Mouse (Mus musculus): Measurements from ENCODE around the gene Arhgef12. TPM values are rescaled to one million over a fixed set of nuclear protein-coding genes. Genes with fewer than 3 reads are reported as not detected.
A peak's percentile ranks its signal among the peaks of the same experiment; 100 is the strongest.

The Arhgef12 gene
- polyA plus RNA-seq, 1 experiment: 48.0 TPM

DNA sequence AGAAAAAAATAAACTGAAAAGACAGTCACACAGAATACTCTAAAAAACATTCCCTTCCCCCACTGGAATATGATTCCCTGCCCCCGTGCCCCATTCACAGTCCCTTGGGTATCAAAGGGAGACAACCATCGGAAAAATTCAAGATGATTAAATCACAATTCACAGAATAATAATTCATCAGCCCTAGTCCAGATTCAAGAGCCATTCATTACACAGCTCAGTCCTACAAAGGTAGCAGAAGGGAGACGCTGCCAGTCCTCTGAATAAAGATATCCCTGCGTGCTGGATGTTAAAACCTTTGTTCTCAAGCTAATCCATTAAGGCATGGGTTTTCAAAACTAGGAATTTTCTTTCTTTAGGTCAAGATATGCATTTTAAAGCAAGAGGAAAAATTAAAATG is 36.5 kb downstream of the Arhgef12 start:
- Histone ChIP-seq H3K4me3 (ENCODE audit: insufficient read depth, low read depth, low read length) (no peak overlapping the region), H3K36me3 (ENCODE audit: control insufficient read depth, insufficient read depth, low read length) (no peaks in the 10 kb centered on the region), H3K4me1 (ENCODE audit: control insufficient read depth, insufficient read depth, low read length) (peaks cover 26% of the 10 kb centered on the region), H3K27me3 (replicated peaks; ENCODE audit: control insufficient read depth, insufficient read depth, low read length) (no peaks in the 10 kb centered on the region), H3K27ac (ENCODE audit: insufficient read depth, low read depth, low read length) (no peak overlapping the region)
- 53% methylated on average over 4 of the region's 4 CpGs for WGBS
- no peak for DNase-seq
- TF ChIP-seq POLR2A (IDR thresholded peaks at IDR 0.05; ENCODE audit: low read depth, low read length) (no peak), CTCF (conservative IDR thresholded peaks at IDR 0.05; ENCODE audit: insufficient read depth, insufficient read length, low read depth, low read length) (no peak)

DNA sequence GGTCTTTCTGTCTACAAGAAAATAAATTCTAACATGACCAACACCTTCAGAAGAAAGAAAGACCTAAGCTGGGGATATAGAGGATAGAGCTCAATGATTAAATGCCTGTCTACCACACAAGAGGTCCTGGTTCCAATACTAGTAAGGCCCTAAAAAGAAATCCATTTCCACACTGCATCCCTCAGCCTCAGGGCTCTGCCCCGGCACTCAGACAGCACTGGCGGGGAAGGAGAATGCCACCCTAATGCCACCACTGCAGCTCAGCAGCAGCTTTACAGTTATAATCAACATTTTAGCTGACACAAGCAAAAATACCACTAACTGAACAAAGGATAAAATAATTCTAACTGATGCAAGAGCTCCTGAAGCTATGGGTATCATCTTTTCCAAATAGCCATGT is 36.9 kb downstream of the Arhgef12 start:
- Histone ChIP-seq H3K27ac (ENCODE audit: insufficient read depth, low read depth, low read length) (no peak overlapping the region), H3K4me1 (ENCODE audit: control insufficient read depth, insufficient read depth, low read length) (peaks cover 28% of the 10 kb centered on the region), H3K36me3 (ENCODE audit: control insufficient read depth, insufficient read depth, low read length) (no peaks in the 10 kb centered on the region), H3K27me3 (replicated peaks; ENCODE audit: control insufficient read depth, insufficient read depth, low read length) (no peaks in the 10 kb centered on the region), H3K4me3 (ENCODE audit: insufficient read depth, low read depth, low read length) (no peak overlapping the region)
- WGBS: 63% methylated on average over 2 of the region's 2 CpGs
- TF ChIP-seq POLR2A (IDR thresholded peaks at IDR 0.05; ENCODE audit: low read depth, low read length): no peak
- TF ChIP-seq CTCF (conservative IDR thresholded peaks at IDR 0.05; ENCODE audit: insufficient read depth, insufficient read length, low read depth, low read length): no peak
- no peak for DNase-seq

GRCm38 (mm10) chr9:43067896-43068295 is 39.1 kb downstream of the Arhgef12 start:
- Histone ChIP-seq H3K27me3 (replicated peaks; ENCODE audit: control insufficient read depth, insufficient read depth, low read length) (no peaks in the 10 kb centered on the region), H3K36me3 (ENCODE audit: control insufficient read depth, insufficient read depth, low read length) (no peaks in the 10 kb centered on the region), H3K27ac (ENCODE audit: insufficient read depth, low read depth, low read length) (no peak overlapping the region), H3K4me3 (ENCODE audit: insufficient read depth, low read depth, low read length) (no peak overlapping the region), H3K4me1 (ENCODE audit: control insufficient read depth, insufficient read depth, low read length) (peaks cover 26% of the 10 kb centered on the region)
- peak; percentile 32 for DNase-seq
- 48% methylated on average over 3 of the region's 3 CpGs for WGBS
- TF ChIP-seq POLR2A (IDR thresholded peaks at IDR 0.05; ENCODE audit: low read depth, low read length) (no peak), CTCF (conservative IDR thresholded peaks at IDR 0.05; ENCODE audit: insufficient read depth, insufficient read length, low read depth, low read length) (no peak)

DNA sequence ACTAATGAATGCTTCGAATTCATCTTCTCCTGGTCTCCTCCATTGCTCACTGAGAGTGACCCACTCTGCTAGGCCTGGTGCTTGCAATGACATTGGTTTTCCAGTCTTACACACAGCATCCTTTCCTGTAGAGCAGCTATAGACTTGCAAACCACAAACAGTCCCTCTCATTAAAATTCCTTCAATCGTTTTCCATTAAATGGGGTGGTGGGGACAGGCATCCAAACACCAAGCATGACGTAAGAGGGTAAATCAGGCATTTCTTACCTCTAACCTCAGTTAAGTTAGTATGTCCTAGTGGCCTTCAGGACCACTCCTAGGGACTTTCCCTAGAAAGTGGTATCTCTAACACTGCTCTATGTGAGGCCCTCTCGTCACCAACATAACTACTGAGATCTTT is 41.8 kb downstream of the Arhgef12 start:
- WGBS: 77% methylated on average over 4 of the region's 4 CpGs
- TF ChIP-seq CTCF (conservative IDR thresholded peaks at IDR 0.05; ENCODE audit: insufficient read depth, insufficient read length, low read depth, low read length): no peak
- no peak for TF ChIP-seq POLR2A (IDR thresholded peaks at IDR 0.05; ENCODE audit: low read depth, low read length)
- Histone ChIP-seq H3K36me3 (ENCODE audit: control insufficient read depth, insufficient read depth, low read length) (no peaks in the 10 kb centered on the region), H3K4me3 (ENCODE audit: insufficient read depth, low read depth, low read length) (no peak overlapping the region), H3K27me3 (replicated peaks; ENCODE audit: control insufficient read depth, insufficient read depth, low read length) (no peaks in the 10 kb centered on the region), H3K27ac (ENCODE audit: insufficient read depth, low read depth, low read length) (no peak overlapping the region), H3K4me1 (ENCODE audit: control insufficient read depth, insufficient read depth, low read length) (peaks cover 26% of the 10 kb centered on the region)
- DNase-seq: no peak

DNA sequence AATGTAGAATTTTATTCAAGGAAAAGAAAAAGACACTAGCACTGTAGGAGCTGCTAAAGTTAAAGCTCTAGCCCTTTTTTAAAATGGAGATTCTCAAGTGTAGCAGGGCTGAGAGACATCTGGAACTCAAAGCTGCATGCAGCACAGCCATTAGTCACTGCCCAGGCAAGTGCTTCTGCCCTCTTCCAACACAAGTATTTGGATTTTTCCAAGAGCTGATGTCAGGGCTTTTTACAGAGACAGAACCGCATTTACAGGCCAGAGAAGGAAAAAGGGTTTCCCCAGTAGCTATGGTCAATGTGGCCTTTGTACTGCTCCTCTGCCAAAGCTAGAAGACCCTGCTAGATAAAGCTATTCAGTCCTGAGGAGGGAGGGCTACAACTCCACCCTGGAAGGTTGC is 45.5 kb downstream of the Arhgef12 start:
- no peak overlapping the region for H3K27ac ChIP-seq (ENCODE audit: insufficient read depth, low read depth, low read length)
- no peaks in the 10 kb centered on the region for H3K27me3 ChIP-seq (replicated peaks; ENCODE audit: control insufficient read depth, insufficient read depth, low read length)
- H3K4me1 ChIP-seq (ENCODE audit: control insufficient read depth, insufficient read depth, low read length): peaks cover 9% of the 10 kb centered on the region
- DNase-seq: no peak
- 38% methylated on average over 1 of the region's 1 CpGs for WGBS
- H3K36me3 ChIP-seq (ENCODE audit: control insufficient read depth, insufficient read depth, low read length): no peaks in the 10 kb centered on the region
- no peak for TF ChIP-seq CTCF (conservative IDR thresholded peaks at IDR 0.05; ENCODE audit: insufficient read depth, insufficient read length, low read depth, low read length)
- no peak for TF ChIP-seq POLR2A (IDR thresholded peaks at IDR 0.05; ENCODE audit: low read depth, low read length)
- H3K4me3 ChIP-seq (ENCODE audit: insufficient read depth, low read depth, low read length): no peak overlapping the region

GRCm38 (mm10) chr9:43050391-43050790 is 56.6 kb downstream of the Arhgef12 start:
- TF ChIP-seq CTCF (conservative IDR thresholded peaks at IDR 0.05; ENCODE audit: insufficient read depth, insufficient read length, low read depth, low read length) (no peak), POLR2A (IDR thresholded peaks at IDR 0.05; ENCODE audit: low read depth, low read length) (no peak)
- Histone ChIP-seq H3K36me3 (ENCODE audit: control insufficient read depth, insufficient read depth, low read length) (no peaks in the 10 kb centered on the region), H3K27me3 (replicated peaks; ENCODE audit: control insufficient read depth, insufficient read depth, low read length) (no peaks in the 10 kb centered on the region), H3K4me3 (ENCODE audit: insufficient read depth, low read depth, low read length) (no peak overlapping the region), H3K4me1 (ENCODE audit: control insufficient read depth, insufficient read depth, low read length) (no peaks in the 10 kb centered on the region; the same call in 1 of the 2 replicates), H3K27ac (ENCODE audit: insufficient read depth, low read depth, low read length) (no peak overlapping the region)
- WGBS: 92% methylated on average over 2 of the region's 2 CpGs
- no peak for DNase-seq

- peaks cover 4% of the 10 kb centered on the region; the same call in 1 of the 2 replicates for H3K4me1 ChIP-seq (ENCODE audit: control insufficient read depth, insufficient read depth, low read length)
- TF ChIP-seq POLR2A (IDR thresholded peaks at IDR 0.05; ENCODE audit: low read depth, low read length) (no peak), CTCF (conservative IDR thresholded peaks at IDR 0.05; ENCODE audit: insufficient read depth, insufficient read length, low read depth, low read length) (no peak)
- no peak for DNase-seq
- H3K4me3 ChIP-seq (ENCODE audit: insufficient read depth, low read depth, low read length): no peak overlapping the region
- H3K27ac ChIP-seq (ENCODE audit: insufficient read depth, low read depth, low read length): no peak overlapping the region
- H3K36me3 ChIP-seq (ENCODE audit: control insufficient read depth, insufficient read depth, low read length): peaks cover 1% of the 10 kb centered on the region; the same call in 1 of the 2 replicates
- H3K27me3 ChIP-seq (replicated peaks; ENCODE audit: control insufficient read depth, insufficient read depth, low read length): no peaks in the 10 kb centered on the region
Observed at GRCm38 (mm10) chr9:43044481-43044880, 62.6 kb downstream of the Arhgef12 start.

Measured in kidney, adult 2 months (tissue).